Mouse (Mus musculus): ENCODE results near the gene Cap1. TPM values are rescaled to one million over a fixed set of nuclear protein-coding genes. Genes with fewer than 3 reads are reported as not detected.

Gene Cap1
- 52.2 and 56.5 TPM in 2 replicates for polyA plus RNA-seq (2014; fragmentation: Nextera tagmentation; extraction: Ambion mirVana)

GRCm38 (mm10) chr4:122885768-122886578 lies at the start of gene Cap1:
Gene Cap1 (minus strand): TSS chr4:122886056.
- WGBS = under 1% methylated on average over 49 of the region's 49 CpGs
- H3K36me3 ChIP-seq (ENCODE audit: control insufficient read depth, insufficient read depth, low read length) = no peaks in the 10 kb centered on the region
- peak within 1 kb of the TSS; percentile 89 for H3K9ac ChIP-seq (ENCODE audit: low read depth, low read length)

GRCm38 (mm10) chr4:122933857-122934256 lies 48.0 kb upstream of the Cap1 start:
- Histone ChIP-seq H3K4me3 (ENCODE audit: low read depth, low read length) (no peak overlapping the region), H3K4me1 (replicated peaks; ENCODE audit: control insufficient read depth, insufficient read depth, low read length) (no peaks in the 10 kb centered on the region), H3K36me3 (ENCODE audit: control insufficient read depth, insufficient read depth, low read length) (no peaks in the 10 kb centered on the region), H3K9ac (ENCODE audit: low read depth, low read length) (no peak overlapping the region), H3K9me3 (ENCODE audit: control insufficient read depth, low read length) (no peaks in the 10 kb centered on the region), H3K4me2 (no peak overlapping the region), H3K27me3 (replicated peaks; ENCODE audit: control insufficient read depth, insufficient read depth, low read length) (no peaks in the 10 kb centered on the region), H3K27ac (ENCODE audit: low read depth, low read length) (no peak overlapping the region)
- 27% methylated on average over 3 of the region's 3 CpGs for WGBS
- DNase-seq (ENCODE audit: low spot score) (no peak), ATAC-seq (replicated peaks; ENCODE audit: low FRiP score) (no peak)

More at GRCm38 (mm10) chr4:122885768-122886578, at the start of gene Cap1:
- no peaks in the 10 kb centered on the region for H3K27me3 ChIP-seq (replicated peaks; ENCODE audit: control insufficient read depth, insufficient read depth, low read length)
- peak within 1 kb of the TSS; percentile 92 for H3K4me2 ChIP-seq
- peak within 1 kb of the TSS; percentile 99 for H3K27ac ChIP-seq (ENCODE audit: low read depth, low read length)
- H3K4me1 ChIP-seq (replicated peaks; ENCODE audit: control insufficient read depth, insufficient read depth, low read length) = peaks cover 21% of the 10 kb centered on the region
- ATAC-seq (replicated peaks; ENCODE audit: low FRiP score) = peak; percentile 94
- DNase-seq (ENCODE audit: low spot score) = peak; percentile 98
- peak within 1 kb of the TSS; percentile 89 for H3K4me3 ChIP-seq (ENCODE audit: low read depth, low read length)
- no peaks in the 10 kb centered on the region for H3K9me3 ChIP-seq (ENCODE audit: control insufficient read depth, low read length)

DNA sequence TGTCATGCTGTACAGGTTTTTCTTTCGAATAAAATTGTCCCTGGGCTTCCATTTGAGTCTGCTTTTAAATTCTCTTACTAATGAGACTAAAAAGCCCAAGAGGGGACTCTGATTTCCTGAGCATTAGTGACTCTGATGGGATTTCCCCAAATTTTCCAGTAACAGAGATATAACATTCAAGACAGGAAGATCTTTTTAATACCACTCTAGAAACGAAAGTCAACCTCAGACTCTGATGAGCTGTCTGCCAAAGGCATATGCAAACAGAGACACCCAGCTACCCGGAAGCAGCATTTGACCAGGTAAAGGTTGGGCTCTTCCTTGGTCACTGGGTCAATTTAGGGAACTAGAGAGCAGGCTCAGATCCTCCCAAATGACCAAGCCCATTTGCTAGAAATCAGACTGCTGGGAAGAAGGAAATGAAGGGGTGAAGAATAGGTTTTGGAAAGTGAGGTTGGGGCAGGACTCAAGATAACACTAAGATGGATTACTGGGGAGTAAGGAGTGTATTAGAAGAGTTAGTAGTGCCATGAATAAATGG lies 47.3 kb upstream of the Cap1 start:
- Histone ChIP-seq H3K27ac (ENCODE audit: low read depth, low read length) (no peak overlapping the region), H3K9me3 (ENCODE audit: control insufficient read depth, low read length) (no peaks in the 10 kb centered on the region), H3K4me1 (replicated peaks; ENCODE audit: control insufficient read depth, insufficient read depth, low read length) (no peaks in the 10 kb centered on the region), H3K36me3 (ENCODE audit: control insufficient read depth, insufficient read depth, low read length) (no peaks in the 10 kb centered on the region), H3K4me2 (no peak overlapping the region), H3K9ac (ENCODE audit: low read depth, low read length) (no peak overlapping the region), H3K4me3 (ENCODE audit: low read depth, low read length) (no peak overlapping the region), H3K27me3 (replicated peaks; ENCODE audit: control insufficient read depth, insufficient read depth, low read length) (no peaks in the 10 kb centered on the region)
- ATAC-seq (replicated peaks; ENCODE audit: low FRiP score) = no peak
- DNase-seq (ENCODE audit: low spot score) = no peak
- 64% methylated on average over 3 of the region's 3 CpGs for WGBS

DNA sequence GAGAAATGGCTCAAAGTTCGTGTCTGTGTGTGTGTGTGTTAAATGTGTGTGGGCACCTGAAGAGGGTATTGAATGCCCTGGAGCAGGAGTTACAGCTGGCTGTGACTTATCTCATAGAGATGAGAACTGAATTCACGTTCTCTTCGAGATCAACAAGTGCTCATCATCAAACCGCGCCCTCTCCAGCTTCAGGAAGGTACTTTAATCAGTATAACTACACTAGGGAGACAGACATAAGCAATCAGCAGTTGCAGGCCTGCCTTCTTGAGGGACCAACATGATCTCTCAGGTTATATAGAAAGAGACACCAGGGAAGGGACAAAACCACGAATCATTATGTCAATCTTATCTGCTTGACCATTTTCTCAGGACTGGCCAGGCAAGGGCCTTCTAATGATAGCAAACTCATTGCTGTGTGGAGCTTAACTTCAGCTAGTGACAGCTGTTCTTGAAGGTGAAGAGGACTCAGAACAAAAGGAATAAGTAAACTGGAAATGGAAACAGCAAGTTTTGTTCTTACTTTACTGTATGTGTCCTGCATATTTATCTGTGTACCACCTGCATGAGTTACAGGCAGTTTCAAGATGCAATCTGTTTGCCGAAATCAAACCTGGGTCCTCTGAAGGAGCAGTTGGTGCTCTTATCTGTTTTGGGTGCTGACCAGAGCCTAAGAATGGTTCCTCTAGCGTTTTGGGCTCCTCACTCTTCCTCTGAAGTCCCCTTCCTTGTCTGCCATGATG lies 46.6 kb upstream of the Cap1 start:
- DNase-seq (ENCODE audit: low spot score) (no peak), ATAC-seq (replicated peaks; ENCODE audit: low FRiP score) (no peak; the same call in 1 of the 2 replicates)
- Histone ChIP-seq H3K9me3 (ENCODE audit: control insufficient read depth, low read length) (no peaks in the 10 kb centered on the region), H3K4me2 (no peak overlapping the region), H3K27me3 (replicated peaks; ENCODE audit: control insufficient read depth, insufficient read depth, low read length) (no peaks in the 10 kb centered on the region), H3K27ac (ENCODE audit: low read depth, low read length) (no peak overlapping the region), H3K36me3 (ENCODE audit: control insufficient read depth, insufficient read depth, low read length) (no peaks in the 10 kb centered on the region), H3K4me3 (ENCODE audit: low read depth, low read length) (no peak overlapping the region), H3K4me1 (replicated peaks; ENCODE audit: control insufficient read depth, insufficient read depth, low read length) (no peaks in the 10 kb centered on the region), H3K9ac (ENCODE audit: low read depth, low read length) (no peak overlapping the region)
- 44% methylated on average over 8 of the region's 8 CpGs for WGBS

DNA sequence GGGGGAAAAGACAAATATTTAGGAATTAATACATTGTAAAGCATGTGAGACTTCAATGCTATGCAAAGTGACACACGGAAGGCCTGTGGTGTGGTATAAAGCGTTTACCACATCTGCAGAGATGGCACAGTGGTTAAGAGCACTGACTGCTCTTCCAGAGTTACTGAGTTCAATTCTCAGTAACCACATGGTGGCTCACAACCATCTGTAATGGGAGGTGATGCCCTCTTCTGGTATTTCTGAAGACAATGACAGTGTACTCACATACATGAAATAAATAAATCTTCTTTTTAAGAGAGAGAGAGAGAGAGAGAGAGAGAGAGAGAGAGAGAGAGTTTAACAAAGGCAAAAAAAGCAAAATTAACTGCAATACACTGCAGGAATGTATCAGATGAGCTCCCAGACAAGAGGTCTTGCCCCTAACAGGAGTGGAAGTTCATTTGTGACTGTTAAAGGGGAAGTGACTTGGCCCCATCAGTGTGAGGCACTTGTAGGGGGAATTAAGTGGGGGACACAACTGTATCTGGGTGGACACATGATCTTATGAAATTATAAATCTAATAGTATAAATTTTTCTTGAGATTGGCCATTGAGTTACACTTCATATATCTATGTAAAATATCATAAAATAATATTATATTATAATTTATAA lies 45.2 kb upstream of the Cap1 start:
- no peak for ATAC-seq (replicated peaks; ENCODE audit: low FRiP score)
- H3K4me3 ChIP-seq (ENCODE audit: low read depth, low read length) = no peak overlapping the region
- no peak for DNase-seq (ENCODE audit: low spot score)
- H3K4me2 ChIP-seq = no peak overlapping the region
- H3K4me1 ChIP-seq (replicated peaks; ENCODE audit: control insufficient read depth, insufficient read depth, low read length) = no peaks in the 10 kb centered on the region
- WGBS = 71% methylated on average over 2 of the region's 2 CpGs
- no peaks in the 10 kb centered on the region for H3K9me3 ChIP-seq (ENCODE audit: control insufficient read depth, low read length)
- no peak overlapping the region for H3K27ac ChIP-seq (ENCODE audit: low read depth, low read length)
- no peaks in the 10 kb centered on the region for H3K36me3 ChIP-seq (ENCODE audit: control insufficient read depth, insufficient read depth, low read length)
- no peak overlapping the region for H3K9ac ChIP-seq (ENCODE audit: low read depth, low read length)
- H3K27me3 ChIP-seq (replicated peaks; ENCODE audit: control insufficient read depth, insufficient read depth, low read length) = no peaks in the 10 kb centered on the region

DNA sequence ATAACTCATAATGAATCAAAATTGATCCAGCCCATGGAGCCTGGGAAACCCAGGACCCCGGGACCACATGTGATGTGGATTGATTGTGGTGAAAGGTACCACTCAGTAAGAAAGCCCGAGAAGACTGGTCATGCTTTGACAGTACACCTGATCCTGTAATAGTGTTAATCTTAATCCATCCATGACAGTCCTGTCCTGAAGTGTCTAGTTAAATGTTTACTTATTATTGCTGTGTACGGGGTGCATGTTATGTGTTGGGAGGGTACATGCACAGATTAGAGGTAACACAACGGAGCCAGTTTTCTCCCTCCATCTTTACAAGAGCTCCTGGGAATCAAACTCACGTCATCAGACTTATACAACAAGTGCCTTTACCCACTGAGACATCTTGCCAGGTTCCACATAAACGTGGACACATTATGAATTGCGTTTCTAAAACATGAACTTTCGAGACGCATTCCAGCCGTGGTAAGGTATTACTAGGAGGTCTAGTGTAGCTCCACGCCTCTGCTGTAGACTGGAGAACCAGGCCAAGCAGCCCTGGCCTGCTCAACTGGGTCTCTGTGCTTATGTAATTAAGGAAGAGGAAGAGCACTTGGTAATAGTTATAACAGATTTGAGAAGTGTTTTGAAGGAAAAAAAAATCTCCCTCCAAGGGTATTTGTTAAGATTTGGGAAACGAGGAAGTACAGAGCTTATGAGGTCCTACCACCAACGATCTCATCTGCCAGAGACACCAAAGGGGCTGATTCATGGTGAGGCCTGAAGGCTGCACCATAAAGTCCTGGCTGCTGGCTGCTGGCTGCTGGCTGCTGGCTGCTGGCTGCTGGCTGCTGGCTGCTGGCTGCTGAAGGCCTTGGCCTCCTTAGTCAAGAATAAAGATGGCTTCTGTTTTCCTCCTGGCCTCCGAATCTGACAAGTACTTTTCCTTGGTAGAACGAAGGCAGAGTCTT lies 37.8 kb upstream of the Cap1 start:
- DNase-seq (ENCODE audit: low spot score) (no peak), ATAC-seq (replicated peaks; ENCODE audit: low FRiP score) (no peak)
- Histone ChIP-seq H3K4me2 (no peak overlapping the region), H3K27me3 (replicated peaks; ENCODE audit: control insufficient read depth, insufficient read depth, low read length) (no peaks in the 10 kb centered on the region), H3K36me3 (ENCODE audit: control insufficient read depth, insufficient read depth, low read length) (no peaks in the 10 kb centered on the region), H3K9ac (ENCODE audit: low read depth, low read length) (no peak overlapping the region), H3K4me3 (ENCODE audit: low read depth, low read length) (no peak overlapping the region), H3K27ac (ENCODE audit: low read depth, low read length) (no peak overlapping the region), H3K9me3 (ENCODE audit: control insufficient read depth, low read length) (no peaks in the 10 kb centered on the region), H3K4me1 (replicated peaks; ENCODE audit: control insufficient read depth, insufficient read depth, low read length) (no peaks in the 10 kb centered on the region)
- 76% methylated on average over 15 of the region's 15 CpGs for WGBS

- Histone ChIP-seq H3K27ac (ENCODE audit: low read depth, low read length) (no peak overlapping the region), H3K27me3 (replicated peaks; ENCODE audit: control insufficient read depth, insufficient read depth, low read length) (no peaks in the 10 kb centered on the region), H3K4me3 (ENCODE audit: low read depth, low read length) (no peak overlapping the region), H3K9me3 (ENCODE audit: control insufficient read depth, low read length) (no peaks in the 10 kb centered on the region), H3K36me3 (ENCODE audit: control insufficient read depth, insufficient read depth, low read length) (no peaks in the 10 kb centered on the region), H3K4me1 (replicated peaks; ENCODE audit: control insufficient read depth, insufficient read depth, low read length) (no peaks in the 10 kb centered on the region), H3K4me2 (no peak overlapping the region), H3K9ac (ENCODE audit: low read depth, low read length) (no peak overlapping the region)
- DNase-seq (ENCODE audit: low spot score) = no peak
- 20% methylated on average over 1 of the region's 1 CpGs for WGBS
- ATAC-seq (replicated peaks; ENCODE audit: low FRiP score) = no peak
Observed at GRCm38 (mm10) chr4:122922841-122923240, 37.0 kb upstream of the Cap1 start.

DNA sequence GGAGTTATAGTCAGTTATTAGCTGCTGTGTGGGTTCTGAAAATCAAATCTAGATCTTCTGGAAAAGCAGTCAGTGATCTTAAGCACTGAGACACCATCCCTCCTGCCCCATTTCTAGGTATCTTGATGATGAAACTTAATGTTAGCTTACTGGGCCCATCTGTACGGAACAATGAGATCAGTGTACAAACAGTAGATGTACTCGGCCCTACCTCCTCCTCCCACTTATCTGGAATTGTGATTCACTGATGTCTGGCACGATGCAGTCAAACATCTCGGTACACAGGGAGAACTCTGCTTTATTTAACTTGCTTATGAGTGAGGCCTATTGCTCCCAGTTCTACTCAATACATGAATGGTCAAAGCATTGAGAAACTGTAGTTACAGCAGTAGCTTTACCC lies 30.1 kb upstream of the Cap1 start:
- Histone ChIP-seq H3K4me1 (replicated peaks; ENCODE audit: control insufficient read depth, insufficient read depth, low read length) (no peaks in the 10 kb centered on the region), H3K9ac (ENCODE audit: low read depth, low read length) (no peak overlapping the region), H3K4me3 (ENCODE audit: low read depth, low read length) (no peak overlapping the region), H3K9me3 (ENCODE audit: control insufficient read depth, low read length) (peaks cover 5% of the 10 kb centered on the region; the same call in 1 of the 2 replicates), H3K4me2 (no peak overlapping the region), H3K27ac (ENCODE audit: low read depth, low read length) (no peak overlapping the region), H3K36me3 (ENCODE audit: control insufficient read depth, insufficient read depth, low read length) (no peaks in the 10 kb centered on the region), H3K27me3 (replicated peaks; ENCODE audit: control insufficient read depth, insufficient read depth, low read length) (no peaks in the 10 kb centered on the region)
- ATAC-seq (replicated peaks; ENCODE audit: low FRiP score) (no peak), DNase-seq (ENCODE audit: low spot score) (no peak)
- 77% methylated on average over 4 of the region's 4 CpGs for WGBS
